Mouse (Mus musculus) thymus, adult 2 months (tissue): ENCODE data around the gene Gm17018. TPM values are rescaled to one million over a fixed set of nuclear protein-coding genes. Genes with fewer than 3 reads are reported as not detected.

Source experiments
- DNase-seq: peaks from one replicate; pipeline ENCODE4 v3.0.0; 2021
- H3K27ac ChIP-seq: fragments of 200-500 bp; 2 replicates; pipeline ENCODE4 v1.5.1; 2012; ENCODE audit warnings: low read length, control low read depth; ENCODE audit not compliant: control insufficient read depth, insufficient read depth
- H3K27me3 ChIP-seq: fragments of 200-500 bp; 2 replicates; pipeline ENCODE4 v1.6.1; 2012; ENCODE audit warnings: mild to moderate bottlenecking, low read length, moderate library complexity, mixed read lengths; ENCODE audit not compliant: control insufficient read depth, insufficient read depth
- H3K36me3 ChIP-seq: fragments of 200-500 bp; 2 replicates; pipeline ENCODE4 v1.6.1; 2012; ENCODE audit warnings: mild to moderate bottlenecking, low read length, moderate library complexity; ENCODE audit not compliant: control insufficient read depth, insufficient read depth
- H3K4me1 ChIP-seq: fragments of 200-500 bp; replicated peaks from 2 replicates; pipeline ENCODE4 v1.6.1; 2012; ENCODE audit warnings: low read length; ENCODE audit not compliant: control insufficient read depth, insufficient read depth
- H3K4me3 ChIP-seq: fragments of 200-500 bp; 2 replicates; pipeline ENCODE4 v1.5.1; 2012; ENCODE audit warnings: mild to moderate bottlenecking, low read length, control low read depth, moderate library complexity; ENCODE audit not compliant: control insufficient read depth, insufficient read depth
- CTCF ChIP-seq: fragments of 200-500 bp; IDR thresholded peaks from 2 replicates; pipeline ENCODE4 v1.5.1; 2012; ENCODE audit warnings: mild to moderate bottlenecking, control low read depth, low read length, moderate library complexity, borderline replicate concordance; ENCODE audit not compliant: control insufficient read depth, poor library complexity, insufficient read depth; ENCODE audit errors: extremely low read depth
- POLR2A ChIP-seq: fragments of 200-500 bp; IDR thresholded peaks from 2 replicates; pipeline ENCODE4 v1.6.1; 2012; ENCODE audit warnings: mild to moderate bottlenecking, low read length, control low read depth, moderate library complexity; ENCODE audit not compliant: control insufficient read depth, poor library complexity, insufficient read depth; ENCODE audit errors: extremely low read depth
- WGBS: fragments of 180-500 bp; shearing (Covaris S2); methylation state at CpG from one replicate; pipeline ENCODE4 v1.1.7; 2018; 5-methylcytosine and 5-hydroxymethylcytosine counted together
- polyA plus RNA-seq: library from polyadenylated mRNA; depleted of rRNA; stranded (reverse); fragments of >200 nt; gene quantifications from 2 replicates; pipeline ENCODE4 v1.2.3, GENCODE M21; 2012; rRNA removed

Gene Gm17018
- 11.9 and 14.6 TPM in 2 replicates for polyA plus RNA-seq

GRCm38 (mm10) chr19:45560153-45560890, at the start of gene Gm17018, which contains the start of gene Poll:
Gm17018 (plus strand) TSS chr19:45560615.
Poll (minus strand) TSS chr19:45560531.
- H3K27me3 ChIP-seq: no peaks in the 10 kb centered on the region
- H3K27ac ChIP-seq: peak within 1 kb of the TSS; percentile 40; the same call in 1 of the 2 replicates
- peaks cover 13% of the 10 kb centered on the region for H3K4me1 ChIP-seq
- H3K4me3 ChIP-seq: peak within 1 kb of the TSS; percentile 71
- DNase-seq: peak; percentile 71
- TF ChIP-seq CTCF (peak; percentile 51; the same call in 1 of the 2 replicates), POLR2A (no peak)
- no peaks in the 10 kb centered on the region for H3K36me3 ChIP-seq
- under 1% methylated on average over 35 of the region's 35 CpGs for WGBS

GRCm38 (mm10) chr19:45510680-45511079, 49.7 kb upstream of the Gm17018 start:
- no peak overlapping the region for H3K4me3 ChIP-seq
- H3K27ac ChIP-seq: no peak overlapping the region
- H3K27me3 ChIP-seq: no peaks in the 10 kb centered on the region
- WGBS: 95% methylated on average over 3 of the region's 3 CpGs
- no peak for DNase-seq
- H3K4me1 ChIP-seq: no peaks in the 10 kb centered on the region; the same call in 1 of the 2 replicates
- peaks cover 11% of the 10 kb centered on the region for H3K36me3 ChIP-seq
- no peak for TF ChIP-seq CTCF
- TF ChIP-seq POLR2A: no peak

GRCm38 (mm10) chr19:45511406-45511805, 49.0 kb upstream of the Gm17018 start:
- DNase-seq: no peak
- no peaks in the 10 kb centered on the region; the same call in 1 of the 2 replicates for H3K4me1 ChIP-seq
- 95% methylated on average over 4 of the region's 4 CpGs for WGBS

GRCm38 (mm10) chr19:45515341-45515740, 45.1 kb upstream of the Gm17018 start:
- Histone ChIP-seq H3K4me1 (no peaks in the 10 kb centered on the region; the same call in 1 of the 2 replicates), H3K4me3 (no peak overlapping the region), H3K27me3 (no peaks in the 10 kb centered on the region), H3K27ac (no peak overlapping the region), H3K36me3 (peaks cover 15% of the 10 kb centered on the region)
- WGBS: 98% methylated on average over 2 of the region's 2 CpGs
- TF ChIP-seq POLR2A (no peak), CTCF (no peak)
- DNase-seq: no peak

More at GRCm38 (mm10) chr19:45511406-45511805, 49.0 kb upstream of the Gm17018 start:
- Histone ChIP-seq H3K36me3 (peaks cover 15% of the 10 kb centered on the region), H3K27me3 (no peaks in the 10 kb centered on the region), H3K4me3 (no peak overlapping the region), H3K27ac (no peak overlapping the region)
- TF ChIP-seq CTCF (no peak), POLR2A (no peak)

GRCm38 (mm10) chr19:45516264-45516663, 44.2 kb upstream of the Gm17018 start:
- H3K4me3 ChIP-seq: no peak overlapping the region
- H3K4me1 ChIP-seq: no peaks in the 10 kb centered on the region; the same call in 1 of the 2 replicates
- DNase-seq: no peak
- H3K27me3 ChIP-seq: no peaks in the 10 kb centered on the region
- TF ChIP-seq CTCF (no peak), POLR2A (no peak)
- peaks cover 15% of the 10 kb centered on the region for H3K36me3 ChIP-seq
- WGBS: 98% methylated on average over 12 of the region's 12 CpGs
- no peak overlapping the region for H3K27ac ChIP-seq

GRCm38 (mm10) chr19:45527382-45527781, 33.0 kb upstream of the Gm17018 start:
- TF ChIP-seq POLR2A (no peak), CTCF (no peak)
- no peaks in the 10 kb centered on the region for H3K36me3 ChIP-seq

More at GRCm38 (mm10) chr19:45527382-45527781, 33.0 kb upstream of the Gm17018 start:
- H3K4me1 ChIP-seq: peaks cover 48% of the 10 kb centered on the region
- H3K27ac ChIP-seq: peak overlapping the region; percentile 84
- no peak for DNase-seq
- H3K27me3 ChIP-seq: no peaks in the 10 kb centered on the region
- 64% methylated on average over 7 of the region's 7 CpGs for WGBS
- H3K4me3 ChIP-seq: no peak overlapping the region
